Mouse (Mus musculus) midbrain, embryonic 13.5 days (tissue): ENCODE results near the gene Nmral1. TPM values are rescaled to one million over a fixed set of nuclear protein-coding genes. Genes with fewer than 3 reads are reported as not detected.
"Not testable (repeated sequence)": the region's sequence is repeated elsewhere in the genome, so short reads cannot be mapped to it uniquely, and the experiment has no call there.

ENCODE experiments used
- ATAC-seq: fragments of 200-750 bp; cut with Nextera tagmentation; 2 replicates; pipeline ENCODE4 v1.8.0; 2017; ENCODE audit warnings: mild to moderate bottlenecking, moderate TSS enrichment, moderate library complexity
- H3K27ac ChIP-seq: fragments of 300-500 bp; sonication (generic); 2 replicates; pipeline ENCODE4 v1.5.1; 2015; ENCODE audit warnings: inconsistent platforms, mild to moderate bottlenecking, moderate library complexity
- H3K27me3 ChIP-seq: fragments of 300-500 bp; sonication (generic); 2 replicates; pipeline ENCODE4 v1.6.1; 2015; ENCODE audit warnings: mild to moderate bottlenecking, inconsistent platforms
- H3K36me3 ChIP-seq: fragments of 300-500 bp; sonication (generic); 2 replicates; pipeline ENCODE4 v1.6.1; 2015; ENCODE audit warnings: mild to moderate bottlenecking, inconsistent platforms
- H3K4me1 ChIP-seq: fragments of 300-500 bp; sonication (generic); replicated peaks from 2 replicates; pipeline ENCODE4 v1.6.1; 2015; ENCODE audit warnings: inconsistent platforms
- H3K4me2 ChIP-seq: fragments of 300-500 bp; sonication (generic); replicated peaks from 2 replicates; pipeline ENCODE4 v1.6.1; 2015; ENCODE audit warnings: moderate library complexity, mild to moderate bottlenecking, inconsistent platforms
- H3K4me3 ChIP-seq: fragments of 300-500 bp; sonication (generic); replicated peaks from 2 replicates; pipeline ENCODE4 v1.5.1; 2015; ENCODE audit warnings: mild to moderate bottlenecking, inconsistent platforms
- H3K9ac ChIP-seq: fragments of 300-500 bp; sonication (generic); replicated peaks from 2 replicates; pipeline ENCODE4 v1.6.1; 2015; ENCODE audit warnings: mild to moderate bottlenecking, inconsistent platforms
- H3K9me3 ChIP-seq: fragments of 300-500 bp; sonication (generic); 2 replicates; pipeline ENCODE4 v1.6.1; 2016; ENCODE audit warnings: mild to moderate bottlenecking, inconsistent platforms
- WGBS: fragments of 180-500 bp; shearing (Covaris S2); methylation state at CpG from one replicate; pipeline ENCODE4 v1.1.7; 2015; 5-methylcytosine and 5-hydroxymethylcytosine counted together
- polyA plus RNA-seq: library from polyadenylated mRNA; unstranded; fragments of >200 nt; fragmentation: Nextera tagmentation; extraction: Ambion mirVana; gene quantifications from 2 replicates; pipeline ENCODE4 v1.2.1, GENCODE M21; 2015

The Nmral1 gene
- polyA plus RNA-seq, 1 experiment from 2014 or later = 104 TPM

DNA sequence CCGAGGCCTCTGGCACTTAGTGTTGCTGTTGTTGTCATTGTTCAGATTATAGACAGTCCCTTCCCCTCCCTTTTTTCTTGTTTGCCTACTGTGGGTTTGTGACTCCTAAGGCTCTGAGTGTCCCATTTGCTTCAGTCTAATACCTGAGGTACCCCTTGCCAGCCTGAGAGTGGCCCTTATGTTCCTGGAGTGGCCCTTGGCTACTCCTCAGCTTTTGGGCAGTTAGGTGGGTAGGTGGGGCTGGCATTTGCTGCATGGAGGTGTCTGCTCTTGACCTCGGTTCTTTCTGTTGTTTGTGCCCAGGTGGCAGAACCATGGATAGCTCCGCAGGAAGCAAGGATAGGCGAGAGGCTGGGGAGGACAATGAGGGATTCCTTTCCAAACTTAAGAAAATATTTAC lies 13.6 kb downstream of the Nmral1 start:
- Histone ChIP-seq H3K4me3 (no peak overlapping the region), H3K36me3 (peaks cover 83% of the 10 kb centered on the region), H3K27ac (no peak overlapping the region), H3K4me1 (no peaks in the 10 kb centered on the region), H3K27me3 (no peaks in the 10 kb centered on the region), H3K9me3 (no peaks in the 10 kb centered on the region), H3K4me2 (no peak overlapping the region), H3K9ac (no peak overlapping the region)
- ATAC-seq = no peak
- WGBS = 73% methylated on average over 4 of the region's 4 CpGs

DNA sequence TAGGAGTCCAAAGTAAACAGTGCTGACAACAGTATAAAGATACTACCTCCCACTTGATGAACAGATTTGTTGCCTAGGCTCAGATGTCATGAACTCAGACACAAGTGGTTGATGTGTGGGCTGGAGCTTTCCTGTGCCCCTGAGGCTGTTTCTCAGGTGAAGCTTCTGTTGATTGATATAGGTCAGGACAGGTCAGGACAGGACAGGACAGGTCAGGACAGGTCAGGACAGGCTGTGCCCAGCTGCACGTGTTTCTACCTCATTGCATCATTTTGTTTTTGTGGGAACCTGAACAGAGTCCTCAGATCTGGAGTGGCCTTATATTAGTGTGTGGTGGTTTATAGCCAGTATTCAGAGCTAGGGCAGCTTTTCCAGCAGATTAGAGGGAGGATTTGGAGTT lies 16.5 kb downstream of the Nmral1 start:
- no peak for ATAC-seq
- Histone ChIP-seq H3K27me3 (no peaks in the 10 kb centered on the region), H3K9me3 (no peaks in the 10 kb centered on the region), H3K27ac (no peak overlapping the region), H3K9ac (no peak overlapping the region), H3K4me3 (no peak overlapping the region), H3K4me1 (no peaks in the 10 kb centered on the region), H3K36me3 (peaks cover 96% of the 10 kb centered on the region), H3K4me2 (no peak overlapping the region)
- WGBS = 73% methylated on average over 1 of the region's 1 CpGs

DNA sequence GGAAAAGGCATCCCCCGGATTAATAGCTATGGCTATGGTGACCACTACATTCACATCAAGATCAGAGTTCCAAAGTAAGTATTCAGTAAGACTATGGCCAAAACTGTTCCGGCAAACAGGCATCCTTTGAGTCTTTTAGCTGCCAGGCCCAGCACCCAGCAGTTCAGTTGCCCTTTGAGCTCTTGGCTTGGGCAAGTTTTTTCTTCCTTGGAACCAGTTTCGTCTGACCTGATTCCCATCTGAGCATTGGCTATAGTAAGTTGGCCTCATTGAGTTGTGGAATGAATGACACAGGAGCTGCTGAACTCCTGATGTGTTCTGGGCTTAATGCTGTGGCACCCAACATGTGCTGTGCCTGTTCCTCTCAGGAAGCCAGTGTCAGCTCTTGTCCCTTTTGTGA lies 17.9 kb downstream of the Nmral1 start:
- H3K36me3 ChIP-seq = peaks cover 98% of the 10 kb centered on the region
- no peaks in the 10 kb centered on the region for H3K9me3 ChIP-seq
- no peak overlapping the region for H3K9ac ChIP-seq
- H3K27me3 ChIP-seq = no peaks in the 10 kb centered on the region
- no peaks in the 10 kb centered on the region for H3K4me1 ChIP-seq
- H3K27ac ChIP-seq = no peak overlapping the region
- H3K4me2 ChIP-seq = no peak overlapping the region
- no peak for ATAC-seq
- 90% methylated on average over 3 of the region's 3 CpGs for WGBS
- no peak overlapping the region for H3K4me3 ChIP-seq

DNA sequence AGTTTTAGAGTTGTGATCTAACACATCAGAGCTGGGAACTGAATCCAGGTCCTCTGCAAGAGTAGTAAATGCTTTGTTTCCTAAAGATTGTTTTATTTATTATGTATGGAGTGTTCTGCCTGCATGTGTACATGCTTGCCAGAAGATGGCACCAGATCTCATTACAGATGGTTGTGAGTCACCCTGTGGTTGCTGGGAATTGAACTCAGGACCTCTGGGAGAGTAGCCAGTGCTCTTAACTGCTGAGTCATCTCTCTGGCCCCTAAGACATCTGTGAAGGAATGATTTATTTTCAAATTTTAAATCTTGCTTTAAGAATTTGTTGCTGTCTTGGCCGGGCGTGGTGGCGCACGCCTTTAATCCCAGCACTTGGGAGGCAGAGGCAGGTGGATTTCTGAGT lies 29.8 kb downstream of the Nmral1 start:
- not testable (repeated sequence) for H3K27ac ChIP-seq, H3K9me3 ChIP-seq, H3K4me2 ChIP-seq, H3K4me3 ChIP-seq, H3K27me3 ChIP-seq, ATAC-seq, H3K9ac ChIP-seq
- WGBS = 97% methylated on average over 4 of the region's 4 CpGs
- H3K36me3 ChIP-seq = peaks cover 67% of the 10 kb centered on the region
- peaks cover 13% of the 10 kb centered on the region for H3K4me1 ChIP-seq

DNA sequence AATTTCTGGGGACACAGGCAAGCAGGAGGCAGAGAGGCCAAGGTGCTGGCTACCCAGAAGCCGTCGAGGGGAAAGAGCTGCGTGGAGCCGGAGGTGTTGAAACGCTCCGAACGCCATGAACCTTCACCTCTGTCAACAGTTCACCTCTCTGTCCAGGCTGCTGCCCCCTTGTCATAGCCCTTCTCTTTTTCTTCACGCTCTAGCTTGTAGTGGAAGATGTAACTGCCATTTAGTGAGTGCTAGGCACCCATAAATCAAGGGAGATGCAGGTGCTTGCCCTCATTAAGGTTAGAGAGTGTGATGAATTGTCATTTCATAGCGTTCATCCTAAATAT lies 34.7 kb downstream of the Nmral1 start:
- Histone ChIP-seq H3K9me3 (no peaks in the 10 kb centered on the region), H3K36me3 (peaks cover 21% of the 10 kb centered on the region), H3K27ac (peak overlapping the region; percentile 75; the same call in 1 of the 2 replicates), H3K9ac (peak overlapping the region; percentile 95), H3K4me2 (peak overlapping the region; percentile 94), H3K4me3 (peak overlapping the region; percentile 96), H3K4me1 (peaks cover 21% of the 10 kb centered on the region), H3K27me3 (no peaks in the 10 kb centered on the region)
- 2% methylated on average over 9 of the region's 9 CpGs for WGBS
- ATAC-seq = 0 out of 2 replicates have a peak, but pooled peaks have one; percentile 1

DNA sequence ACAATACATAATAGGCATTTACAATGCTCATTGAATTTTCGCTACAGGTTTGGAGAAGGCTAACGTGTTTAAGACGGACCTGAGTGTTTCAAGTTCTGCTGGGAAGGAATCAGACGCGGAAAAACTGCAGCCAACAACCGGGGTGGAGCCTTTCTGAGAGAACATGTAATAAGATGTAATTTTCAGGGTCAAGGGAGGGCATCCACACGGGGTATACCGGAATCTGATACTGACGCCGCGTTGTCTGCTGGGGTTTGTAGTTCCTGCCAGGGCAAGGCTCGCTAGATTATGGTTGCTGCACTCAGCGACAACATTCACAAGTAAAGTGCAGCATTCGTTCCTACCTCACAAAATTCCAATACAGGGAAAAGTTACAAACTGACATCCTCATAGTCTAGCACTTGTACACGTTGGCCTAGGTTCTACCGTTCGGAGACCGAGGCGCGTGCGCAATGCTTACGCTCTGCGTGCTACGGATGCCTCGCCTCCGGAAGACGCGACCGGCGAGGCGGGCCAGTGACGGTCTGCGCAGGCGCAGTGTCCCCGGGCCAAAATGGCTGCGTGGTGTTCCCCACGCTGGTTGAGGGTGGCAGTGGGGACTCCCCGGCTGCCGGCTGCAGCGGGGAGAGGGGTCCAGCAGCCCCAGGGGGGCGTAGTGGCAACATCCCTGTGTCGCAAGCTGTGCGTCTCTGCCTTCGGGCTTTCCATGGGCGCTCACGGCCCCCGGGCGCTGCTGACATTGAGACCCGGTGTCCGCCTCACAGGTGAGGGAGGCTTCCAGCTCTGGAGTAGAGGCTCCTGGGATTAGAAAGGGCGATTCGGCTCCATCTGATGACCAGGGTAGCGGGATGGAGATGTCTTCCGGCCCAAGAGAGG lies 35.3 kb downstream of the Nmral1 start:
- peaks cover 26% of the 10 kb centered on the region for H3K4me1 ChIP-seq
- peak overlapping the region; percentile 95 for H3K9ac ChIP-seq
- H3K27ac ChIP-seq = peak overlapping the region; percentile 75
- WGBS = under 1% methylated on average over 54 of the region's 54 CpGs
- no peaks in the 10 kb centered on the region for H3K27me3 ChIP-seq
- peak overlapping the region; percentile 94 for H3K4me2 ChIP-seq
- peaks cover 15% of the 10 kb centered on the region for H3K36me3 ChIP-seq
- peak overlapping the region; percentile 96 for H3K4me3 ChIP-seq
- peak; percentile 89 for ATAC-seq
- no peaks in the 10 kb centered on the region for H3K9me3 ChIP-seq

DNA sequence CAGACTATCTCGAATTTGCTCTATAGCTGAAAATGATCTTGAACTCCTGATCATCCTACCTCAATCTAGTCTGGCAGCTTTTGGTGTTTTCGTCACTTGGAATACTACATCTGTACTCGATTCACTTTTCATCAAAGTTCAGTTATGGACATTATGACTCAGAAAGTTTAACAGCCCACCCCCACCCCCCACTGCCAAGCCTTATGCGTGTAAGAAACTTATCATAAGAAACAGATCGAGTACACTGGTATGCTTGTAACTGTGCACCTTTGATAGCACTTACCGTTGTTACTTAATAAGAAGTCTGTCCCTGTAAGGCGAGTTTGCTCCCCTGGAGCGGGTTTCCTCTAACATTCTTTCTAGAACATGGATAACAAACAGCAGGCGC lies 36.0 kb downstream of the Nmral1 start:
- Histone ChIP-seq H3K4me2 (peak overlapping the region; percentile 94), H3K9ac (peak overlapping the region; percentile 95), H3K27ac (peak overlapping the region; percentile 75), H3K27me3 (no peaks in the 10 kb centered on the region), H3K9me3 (no peaks in the 10 kb centered on the region), H3K36me3 (peaks cover 11% of the 10 kb centered on the region), H3K4me1 (peaks cover 30% of the 10 kb centered on the region), H3K4me3 (peak overlapping the region; percentile 96)
- no peak for ATAC-seq
- WGBS = 33% methylated on average over 9 of the region's 9 CpGs

DNA sequence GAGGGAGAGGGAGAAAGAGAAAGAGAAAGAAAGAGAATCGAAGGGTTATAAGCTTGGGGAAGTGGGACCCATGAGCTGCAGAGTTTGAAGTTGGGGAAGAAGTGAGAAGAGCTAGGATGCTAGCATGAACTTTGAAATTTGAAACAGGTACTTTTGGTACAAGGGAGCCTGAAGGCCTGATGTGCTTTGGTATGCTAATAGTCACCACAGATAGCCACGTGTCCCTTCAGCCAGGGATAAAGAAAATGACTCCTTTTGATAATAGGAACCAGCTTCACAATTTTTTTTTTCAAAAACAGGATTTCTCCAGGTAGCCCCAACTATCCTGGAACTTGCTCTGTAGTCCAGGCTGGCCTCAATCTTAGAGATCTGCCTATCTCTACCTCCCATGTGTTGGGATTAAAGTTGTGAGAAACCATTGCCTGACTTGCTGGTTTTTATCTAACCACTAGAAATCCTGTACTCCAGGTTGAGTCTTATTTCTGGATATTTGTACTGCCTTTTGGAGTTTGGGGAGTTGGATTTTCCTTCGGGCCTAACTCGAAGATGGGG lies 36.5 kb downstream of the Nmral1 start:
- Histone ChIP-seq H3K27ac (no peak overlapping the region), H3K9ac (no peak overlapping the region), H3K4me2 (peak overlapping the region; percentile 94), H3K27me3 (no peaks in the 10 kb centered on the region), H3K9me3 (no peaks in the 10 kb centered on the region), H3K4me3 (peak overlapping the region; percentile 96; the same call in 1 of the 2 replicates), H3K36me3 (peaks cover 7% of the 10 kb centered on the region; the same call in 1 of the 2 replicates), H3K4me1 (peaks cover 30% of the 10 kb centered on the region)
- 73% methylated on average over 4 of the region's 4 CpGs for WGBS
- ATAC-seq = no peak

DNA sequence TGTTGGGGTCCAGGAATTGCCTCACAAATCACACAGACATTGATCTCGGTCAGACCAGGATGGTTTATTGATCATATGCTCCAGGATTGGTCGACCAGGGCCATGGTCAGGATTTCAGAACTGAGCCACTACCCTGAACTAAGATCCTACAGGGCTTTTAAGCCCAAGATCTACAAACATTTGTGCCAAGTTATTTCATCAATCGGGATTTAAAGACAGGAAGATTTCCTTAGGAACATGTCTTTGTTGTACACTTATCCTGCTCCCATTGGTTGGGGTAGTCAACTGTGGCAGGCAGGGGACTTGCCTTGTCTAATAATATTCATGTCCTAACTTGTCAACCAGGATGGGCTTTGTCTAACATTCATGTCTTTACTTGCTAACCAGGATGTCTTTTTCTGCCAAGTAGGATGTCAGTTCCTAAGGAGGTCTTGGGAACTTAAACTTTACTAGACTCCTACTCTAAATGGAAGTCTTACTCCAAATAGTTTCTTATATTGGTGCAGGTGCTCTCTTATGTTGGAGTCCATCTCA lies 38.2 kb downstream of the Nmral1 start:
- H3K4me1 ChIP-seq = peaks cover 30% of the 10 kb centered on the region
- ATAC-seq, H3K27ac ChIP-seq, H3K4me2 ChIP-seq, H3K36me3 ChIP-seq, H3K27me3 ChIP-seq, H3K9ac ChIP-seq, H3K9me3 ChIP-seq, H3K4me3 ChIP-seq: not testable (repeated sequence)
- WGBS = 79% methylated on average over 3 of the region's 3 CpGs

DNA sequence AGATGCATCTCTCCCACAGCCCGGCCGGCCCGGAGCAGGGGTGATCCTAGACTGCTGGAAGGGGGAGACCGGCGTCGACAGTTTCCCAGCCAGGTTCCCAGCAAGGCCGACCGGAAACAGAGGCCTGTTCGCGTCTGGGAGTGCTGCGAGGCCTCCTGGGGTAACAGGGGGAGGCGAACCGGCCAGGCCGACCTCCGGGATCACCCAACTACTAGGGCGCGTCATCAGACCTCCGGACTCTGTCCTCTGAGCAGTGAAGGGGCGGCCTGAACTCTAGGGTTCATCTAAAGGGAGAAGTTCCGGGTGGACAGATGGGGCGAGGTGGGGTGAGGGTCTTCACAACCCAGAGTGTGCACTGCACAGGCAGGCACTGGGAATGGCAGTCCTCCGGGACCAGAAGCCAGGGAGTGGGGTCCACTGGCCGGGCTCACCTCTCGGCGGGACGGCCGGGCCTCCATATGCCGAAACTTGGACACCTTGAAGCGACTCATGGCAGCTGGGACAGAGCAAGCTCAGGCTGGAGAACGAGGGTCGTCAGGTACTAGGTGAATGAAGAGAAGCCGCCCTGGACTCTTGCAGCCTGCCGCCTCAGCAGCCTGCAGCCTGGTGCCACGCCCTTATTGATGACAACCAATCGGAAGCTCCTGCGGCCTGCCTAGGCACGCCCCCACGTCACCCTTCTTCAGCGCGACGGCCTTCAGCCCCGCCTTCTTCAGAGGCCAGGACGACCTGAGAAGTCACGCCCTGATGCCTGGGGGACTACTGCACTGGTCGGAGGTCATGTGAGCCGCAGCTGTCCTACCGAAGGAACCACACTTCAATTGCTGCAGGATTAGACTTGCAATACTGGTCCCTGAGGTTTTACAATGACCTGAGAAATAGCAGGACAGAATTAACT lies 39.8 kb downstream of the Nmral1 start, which contains the start of gene Coro7:
Gene Coro7, minus strand, starts transcription at position 657 of the 898 bp plus-strand sequence.
- H3K27ac ChIP-seq = peak within 1 kb of the TSS; percentile 15; the same call in 1 of the 2 replicates
- peak within 1 kb of the TSS; percentile 94 for H3K4me2 ChIP-seq
- H3K4me3 ChIP-seq = peak within 1 kb of the TSS; percentile 50
- peaks cover 16% of the 10 kb centered on the region for H3K36me3 ChIP-seq
- peak; percentile 91 for ATAC-seq
- 1% methylated on average over 47 of the region's 47 CpGs for WGBS
- no peaks in the 10 kb centered on the region for H3K27me3 ChIP-seq
- no peaks in the 10 kb centered on the region for H3K9me3 ChIP-seq
- H3K4me1 ChIP-seq = peaks cover 17% of the 10 kb centered on the region
- peak within 1 kb of the TSS; percentile 70 for H3K9ac ChIP-seq

DNA sequence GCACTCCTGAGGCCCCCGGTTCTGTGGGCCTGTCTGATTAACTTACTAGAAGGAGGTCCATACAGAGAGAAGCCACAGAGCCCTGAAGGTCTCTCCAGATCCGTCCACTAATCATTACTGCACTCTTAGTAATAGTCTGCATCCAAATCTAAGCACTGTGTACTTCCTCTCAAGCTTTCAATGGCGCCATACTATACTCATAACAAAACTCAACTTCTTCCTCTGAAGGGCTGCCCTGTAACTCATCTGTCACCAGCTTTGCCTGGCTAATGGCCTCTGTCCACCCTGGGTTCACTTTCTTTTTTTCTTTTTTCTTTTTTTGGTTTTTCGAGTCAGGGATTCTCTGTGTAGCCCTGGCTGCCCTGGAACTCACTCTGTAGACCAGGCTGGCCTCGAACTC lies 41.1 kb downstream of the Nmral1 start:
- ATAC-seq = no peak
- 87% methylated on average over 5 of the region's 5 CpGs for WGBS
- Histone ChIP-seq H3K36me3 (peaks cover 23% of the 10 kb centered on the region), H3K4me2 (peak overlapping the region; percentile 94; the same call in 1 of the 2 replicates), H3K9me3 (no peaks in the 10 kb centered on the region), H3K4me3 (no peak overlapping the region), H3K9ac (peak overlapping the region; percentile 70; the same call in 1 of the 2 replicates), H3K4me1 (peaks cover 11% of the 10 kb centered on the region), H3K27ac (no peak overlapping the region), H3K27me3 (no peaks in the 10 kb centered on the region)
